Mouse (Mus musculus) embryonic fibroblast, embryonic 13.5 days (primary cell): ENCODE results near the gene Arnt.

ENCODE experiments used
- CTCF ChIP-seq: IDR thresholded peaks from 2 replicates; pipeline ENCODE4 v1.5.1; 2011; ENCODE audit warnings: mild to moderate bottlenecking, control low read depth, low read length, moderate library complexity, borderline replicate concordance; ENCODE audit not compliant: insufficient read depth
- POLR2A ChIP-seq: IDR thresholded peaks from 2 replicates; pipeline ENCODE4 v1.6.1; 2011; ENCODE audit warnings: low read depth, mild to moderate bottlenecking, control low read depth, low read length, moderate library complexity

GRCm38 (mm10) chr3:95511611-95512180 lies 77.5 kb downstream of the Arnt start:
- no peak for TF ChIP-seq CTCF
- no peak for TF ChIP-seq POLR2A
